Mouse (Mus musculus): Measurements from ENCODE around the gene Ccdc47. TPM values are rescaled to one million over a fixed set of nuclear protein-coding genes. Genes with fewer than 3 reads are reported as not detected.

Gene Ccdc47
- polyA plus RNA-seq, 1 experiment from 2014 or later: 78.3 TPM

- 83% methylated on average over 5 of the region's 5 CpGs for WGBS
Observed at GRCm38 (mm10) chr11:106154091-106154490, 62.1 kb downstream of the Ccdc47 start.

GRCm38 (mm10) chr11:106152132-106152531 lies 64.0 kb downstream of the Ccdc47 start:
- ATAC-seq (ENCODE audit: low read depth): no peak
- Histone ChIP-seq H3K4me3 (ENCODE audit: low read depth, low read length) (no peak overlapping the region), H3K27me3 (ENCODE audit: control insufficient read depth, insufficient read depth, low read length) (no peaks in the 10 kb centered on the region), H3K27ac (ENCODE audit: low read depth, low read length) (no peak overlapping the region), H3K9ac (replicated peaks; ENCODE audit: low read depth, low read length) (no peak overlapping the region), H3K36me3 (ENCODE audit: control insufficient read depth, insufficient read depth, low read length) (peaks cover 49% of the 10 kb centered on the region), H3K9me3 (ENCODE audit: control insufficient read depth, low read length) (no peaks in the 10 kb centered on the region), H3K4me1 (ENCODE audit: control insufficient read depth, insufficient read depth, low read length) (no peaks in the 10 kb centered on the region), H3K4me2 (ENCODE audit: low read depth, low read length) (no peak overlapping the region)
- WGBS: 79% methylated on average over 8 of the region's 8 CpGs

More at GRCm38 (mm10) chr11:106154091-106154490, 62.1 kb downstream of the Ccdc47 start:
- Histone ChIP-seq H3K36me3 (ENCODE audit: control insufficient read depth, insufficient read depth, low read length) (peaks cover 41% of the 10 kb centered on the region), H3K9ac (replicated peaks; ENCODE audit: low read depth, low read length) (no peak overlapping the region), H3K27me3 (ENCODE audit: control insufficient read depth, insufficient read depth, low read length) (no peaks in the 10 kb centered on the region), H3K27ac (ENCODE audit: low read depth, low read length) (no peak overlapping the region), H3K4me1 (ENCODE audit: control insufficient read depth, insufficient read depth, low read length) (peaks cover 11% of the 10 kb centered on the region), H3K9me3 (ENCODE audit: control insufficient read depth, low read length) (no peaks in the 10 kb centered on the region), H3K4me3 (ENCODE audit: low read depth, low read length) (no peak overlapping the region), H3K4me2 (ENCODE audit: low read depth, low read length) (no peak overlapping the region)
- ATAC-seq (ENCODE audit: low read depth): no peak

GRCm38 (mm10) chr11:106151219-106151618 lies 64.9 kb downstream of the Ccdc47 start:
- no peak for ATAC-seq (ENCODE audit: low read depth)
- H3K27me3 ChIP-seq (ENCODE audit: control insufficient read depth, insufficient read depth, low read length): no peaks in the 10 kb centered on the region
- no peak overlapping the region for H3K9ac ChIP-seq (replicated peaks; ENCODE audit: low read depth, low read length)
- no peak overlapping the region for H3K4me3 ChIP-seq (ENCODE audit: low read depth, low read length)
- 91% methylated on average over 3 of the region's 3 CpGs for WGBS
- H3K9me3 ChIP-seq (ENCODE audit: control insufficient read depth, low read length): no peaks in the 10 kb centered on the region
- H3K4me1 ChIP-seq (ENCODE audit: control insufficient read depth, insufficient read depth, low read length): no peaks in the 10 kb centered on the region
- no peak overlapping the region for H3K4me2 ChIP-seq (ENCODE audit: low read depth, low read length)
- peaks cover 47% of the 10 kb centered on the region for H3K36me3 ChIP-seq (ENCODE audit: control insufficient read depth, insufficient read depth, low read length)
- H3K27ac ChIP-seq (ENCODE audit: low read depth, low read length): no peak overlapping the region

Other genes starting within 250 kb of the Ccdc47 start
- 4.0 and 4.1 TPM in 2 replicates for gene Ace, start 248.4 kb downstream of the Ccdc47 start, polyA plus RNA-seq (2014; fragmentation: Nextera tagmentation; extraction: Ambion mirVana)
- not detected in 2 replicates for gene Ace3, start 221.7 kb downstream of the Ccdc47 start, polyA plus RNA-seq (2014; fragmentation: Nextera tagmentation; extraction: Ambion mirVana)
- gene Kcnh6, start 208.2 kb downstream of the Ccdc47 start, polyA plus RNA-seq (2014; fragmentation: Nextera tagmentation; extraction: Ambion mirVana): 3.3 and 9.8 TPM in 2 replicates
- 143 and 164 TPM in 2 replicates for gene Dcaf7, start 179.5 kb downstream of the Ccdc47 start, polyA plus RNA-seq (2014; fragmentation: Nextera tagmentation; extraction: Ambion mirVana)
- 7.1 and 7.3 TPM in 2 replicates for gene Taco1, start 150.3 kb downstream of the Ccdc47 start, polyA plus RNA-seq (2014; fragmentation: Nextera tagmentation; extraction: Ambion mirVana)
- 11.0 and 15.9 TPM in 2 replicates for gene Map3k3, start 131.7 kb downstream of the Ccdc47 start, polyA plus RNA-seq (2014; fragmentation: Nextera tagmentation; extraction: Ambion mirVana)
- gene Gm10840, start 55.5 kb downstream of the Ccdc47 start, polyA plus RNA-seq (2014; fragmentation: Nextera tagmentation; extraction: Ambion mirVana): 0.88 TPM in 1 of 2 replicates, not detected in the other
- gene Limd2, start 55.5 kb downstream of the Ccdc47 start, polyA plus RNA-seq (2014; fragmentation: Nextera tagmentation; extraction: Ambion mirVana): 120 and 140 TPM in 2 replicates
- 33.0 and 34.8 TPM in 2 replicates for gene Strada, start 14.2 kb downstream of the Ccdc47 start, polyA plus RNA-seq (2014; fragmentation: Nextera tagmentation; extraction: Ambion mirVana)
- 73.2 and 97.4 TPM in 2 replicates for gene Ddx42, start 582 bp upstream of the Ccdc47 start, polyA plus RNA-seq (2014; fragmentation: Nextera tagmentation; extraction: Ambion mirVana)
- gene Ftsj3, start 39.7 kb upstream of the Ccdc47 start, polyA plus RNA-seq (2014; fragmentation: Nextera tagmentation; extraction: Ambion mirVana): 29.6 and 36.3 TPM in 2 replicates
- 300 and 322 TPM in 2 replicates for gene Psmc5, start 39.8 kb upstream of the Ccdc47 start, polyA plus RNA-seq (2014; fragmentation: Nextera tagmentation; extraction: Ambion mirVana)
- gene Smarcd2, start 56.6 kb upstream of the Ccdc47 start, polyA plus RNA-seq (2014; fragmentation: Nextera tagmentation; extraction: Ambion mirVana): 10.3 and 21.4 TPM in 2 replicates
- 0.27 TPM in 1 of 2 replicates, not detected in the other for gene Tcam1, start 60.3 kb upstream of the Ccdc47 start, polyA plus RNA-seq (2014; fragmentation: Nextera tagmentation; extraction: Ambion mirVana)
- gene Gh, start 85.5 kb upstream of the Ccdc47 start, polyA plus RNA-seq (2014; fragmentation: Nextera tagmentation; extraction: Ambion mirVana): not detected in 2 replicates
- 0.68 and 0.89 TPM in 2 replicates for gene Cd79b, start 98.4 kb upstream of the Ccdc47 start, polyA plus RNA-seq (2014; fragmentation: Nextera tagmentation; extraction: Ambion mirVana)
- 0.06 TPM in 1 of 2 replicates, not detected in the other for gene Scn4a, start 136.9 kb upstream of the Ccdc47 start, polyA plus RNA-seq (2014; fragmentation: Nextera tagmentation; extraction: Ambion mirVana)
- gene Prr29, start 149.1 kb upstream of the Ccdc47 start, polyA plus RNA-seq (2014; fragmentation: Nextera tagmentation; extraction: Ambion mirVana): not detected in 2 replicates
- gene Icam2, start 171.7 kb upstream of the Ccdc47 start, polyA plus RNA-seq (2014; fragmentation: Nextera tagmentation; extraction: Ambion mirVana): 5.1 and 14.2 TPM in 2 replicates